Mouse (Mus musculus) limb, embryonic 15.5 days (tissue): Measurements from ENCODE around the gene Cartpt. TPM values are rescaled to one million over a fixed set of nuclear protein-coding genes. Genes with fewer than 3 reads are reported as not detected.
"Not testable (repeated sequence)": the region's sequence is repeated elsewhere in the genome, so short reads cannot be mapped to it uniquely, and the experiment has no call there.

Experiments used
- ATAC-seq: fragments of 200-750 bp; cut with Nextera tagmentation; 2 replicates; pipeline ENCODE4 v1.8.0; 2017; ENCODE audit warnings: low read depth, moderate TSS enrichment; ENCODE audit not compliant: insufficient number of reproducible peaks, low FRiP score, low TSS enrichment
- H3K27ac ChIP-seq: fragments of 300-500 bp; sonication (generic); 2 replicates; pipeline ENCODE4 v1.5.1; 2015; ENCODE audit warnings: moderate library complexity, mild to moderate bottlenecking, inconsistent platforms
- H3K27me3 ChIP-seq: fragments of 300-500 bp; sonication (generic); 2 replicates; pipeline ENCODE4 v1.6.1; 2015; ENCODE audit warnings: inconsistent platforms
- H3K36me3 ChIP-seq: fragments of 300-500 bp; sonication (generic); 2 replicates; pipeline ENCODE4 v1.6.1; 2015; ENCODE audit warnings: inconsistent platforms
- H3K4me1 ChIP-seq: fragments of 300-500 bp; sonication (generic); 2 replicates; pipeline ENCODE4 v1.6.1; 2015; ENCODE audit warnings: inconsistent platforms
- H3K4me2 ChIP-seq: fragments of 300-500 bp; sonication (generic); 2 replicates; pipeline ENCODE4 v1.6.1; 2015; ENCODE audit warnings: mild to moderate bottlenecking, inconsistent platforms
- H3K4me3 ChIP-seq: fragments of 300-500 bp; sonication (generic); 2 replicates; pipeline ENCODE4 v1.5.1; 2015; ENCODE audit warnings: mild to moderate bottlenecking, inconsistent platforms
- H3K9ac ChIP-seq: fragments of 300-500 bp; sonication (generic); 2 replicates; pipeline ENCODE4 v1.6.1; 2015; ENCODE audit warnings: inconsistent platforms
- H3K9me3 ChIP-seq: fragments of 300-500 bp; sonication (generic); 2 replicates; pipeline ENCODE4 v1.6.1; 2016; ENCODE audit warnings: inconsistent platforms
- WGBS: fragments of 180-500 bp; shearing (Covaris S2); methylation state at CpG from one replicate; pipeline ENCODE4 v1.1.7; 2015; 5-methylcytosine and 5-hydroxymethylcytosine counted together
- polyA plus RNA-seq: library from polyadenylated mRNA; unstranded; fragments of >200 nt; fragmentation: Nextera tagmentation; extraction: Ambion mirVana; gene quantifications from 2 replicates; pipeline ENCODE4 v1.2.1, GENCODE M21; 2015

The Cartpt gene
- polyA plus RNA-seq, 1 experiment from 2014 or later: 0.24 TPM

GRCm38 (mm10) chr13:99899670-99900556 is 978 bp downstream of the Cartpt start:
- Histone ChIP-seq H3K9me3 (no peaks in the 10 kb centered on the region), H3K4me3 (peak overlapping the region; percentile 19), H3K27ac (no peak overlapping the region), H3K4me2 (peak overlapping the region; percentile 32; the same call in 1 of the 2 replicates), H3K4me1 (peaks cover 12% of the 10 kb centered on the region), H3K9ac (no peak overlapping the region), H3K36me3 (no peaks in the 10 kb centered on the region), H3K27me3 (peaks cover 39% of the 10 kb centered on the region)
- no peak for ATAC-seq
- 8% methylated on average over 38 of the region's 38 CpGs for WGBS

DNA sequence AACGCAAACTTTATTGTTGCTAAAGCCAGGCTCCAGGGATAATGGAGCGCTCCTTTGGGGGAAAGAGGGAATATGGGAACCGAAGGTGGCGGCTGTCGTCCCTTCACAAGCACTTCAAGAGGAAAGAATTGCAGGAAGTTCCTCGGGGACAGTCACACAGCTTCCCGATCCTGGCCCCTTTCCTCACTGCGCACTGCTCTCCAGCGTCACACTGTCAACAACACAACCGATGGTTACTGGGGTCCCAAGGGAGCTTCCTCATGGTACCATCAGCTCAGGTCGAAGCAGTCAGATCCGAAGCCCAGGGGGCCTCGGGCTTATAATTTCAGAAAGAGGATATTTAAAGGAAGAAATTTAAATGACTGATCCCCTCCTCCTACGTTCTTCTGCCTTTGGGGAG is 2.1 kb downstream of the Cartpt start:
- Histone ChIP-seq H3K27me3 (peaks cover 39% of the 10 kb centered on the region), H3K36me3 (no peaks in the 10 kb centered on the region), H3K9ac (no peak overlapping the region), H3K4me1 (peaks cover 12% of the 10 kb centered on the region), H3K4me3 (no peak overlapping the region), H3K4me2 (no peak overlapping the region), H3K27ac (no peak overlapping the region), H3K9me3 (no peaks in the 10 kb centered on the region)
- ATAC-seq: no peak
- WGBS: 28% methylated on average over 14 of the region's 14 CpGs

DNA sequence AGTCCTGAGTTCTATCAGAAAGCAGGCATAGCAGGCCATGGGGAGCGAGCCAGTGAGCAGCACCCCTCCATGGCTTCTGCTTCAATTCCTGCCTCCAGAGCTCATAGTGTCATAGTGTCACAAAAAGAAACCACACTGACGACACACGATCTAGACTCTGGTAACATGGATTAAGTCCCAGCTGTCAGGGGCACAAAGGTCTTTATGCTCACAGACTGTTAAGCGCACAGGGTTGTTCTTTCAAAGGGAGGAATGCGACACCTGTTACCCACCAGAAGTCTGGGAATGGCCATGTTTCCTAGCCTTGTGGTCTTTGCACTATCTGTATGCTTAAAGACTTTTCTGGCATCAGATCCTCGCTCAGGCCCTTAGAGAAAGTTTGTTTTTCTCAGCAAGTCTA is 15.3 kb downstream of the Cartpt start:
- ATAC-seq: no peak
- H3K9me3 ChIP-seq: no peaks in the 10 kb centered on the region
- WGBS: 66% methylated on average over 6 of the region's 6 CpGs

DNA sequence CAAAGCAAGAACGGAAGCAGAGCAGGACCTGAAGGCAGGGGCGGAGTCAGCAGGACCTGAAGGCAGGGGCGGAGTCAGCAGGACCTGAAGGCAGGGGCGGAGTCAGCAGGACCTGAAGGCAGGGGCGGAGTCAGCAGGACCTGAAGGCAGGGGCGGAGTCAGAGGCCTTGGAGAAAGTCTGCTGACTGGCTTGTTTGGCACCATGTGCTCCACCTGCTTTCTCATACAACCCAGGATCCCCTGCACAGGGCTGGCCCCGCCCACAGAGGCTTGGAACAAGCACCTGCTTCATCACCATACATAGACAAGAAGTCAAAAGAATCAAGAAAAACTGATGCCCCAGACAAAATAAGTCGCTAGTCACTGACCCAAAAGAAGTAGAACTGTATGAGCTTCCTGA is 19.1 kb downstream of the Cartpt start:
- not testable (repeated sequence) for H3K4me1 ChIP-seq, H3K4me3 ChIP-seq, H3K9me3 ChIP-seq, H3K4me2 ChIP-seq, ATAC-seq, H3K27ac ChIP-seq, H3K9ac ChIP-seq, H3K27me3 ChIP-seq, H3K36me3 ChIP-seq
- WGBS: 72% methylated on average over 8 of the region's 8 CpGs

More for the DNA sequence above, 15.3 kb downstream of the Cartpt start:
- Histone ChIP-seq H3K4me3 (no peak overlapping the region), H3K27me3 (no peaks in the 10 kb centered on the region), H3K9ac (no peak overlapping the region), H3K4me1 (no peaks in the 10 kb centered on the region), H3K4me2 (no peak overlapping the region), H3K36me3 (no peaks in the 10 kb centered on the region), H3K27ac (no peak overlapping the region)

GRCm38 (mm10) chr13:99879696-99880095 is 21.2 kb downstream of the Cartpt start:
- no peak for ATAC-seq
- no peaks in the 10 kb centered on the region for H3K27me3 ChIP-seq

DNA sequence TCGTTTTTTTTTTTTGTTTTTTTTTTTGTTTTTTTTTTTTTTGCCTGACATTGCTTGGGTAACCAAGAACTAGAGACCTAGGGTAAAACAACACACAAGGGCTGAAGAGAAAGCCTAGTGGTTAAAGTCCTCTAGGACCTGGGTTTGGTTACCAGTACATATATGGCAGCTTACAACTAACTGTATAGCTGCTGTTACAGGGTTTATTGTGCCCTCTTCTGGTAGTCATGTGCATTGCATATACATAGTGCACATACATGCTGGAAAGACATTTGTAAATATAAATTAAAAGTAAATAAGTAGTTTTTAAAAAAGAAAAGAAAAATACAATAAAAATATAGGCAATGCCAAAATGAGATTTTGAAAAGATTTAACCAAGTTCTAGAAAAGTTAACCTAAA is 28.8 kb downstream of the Cartpt start:
- Histone ChIP-seq H3K4me2 (no peak overlapping the region), H3K36me3 (no peaks in the 10 kb centered on the region), H3K9ac (no peak overlapping the region), H3K27ac (no peak overlapping the region), H3K27me3 (no peaks in the 10 kb centered on the region), H3K9me3 (no peaks in the 10 kb centered on the region), H3K4me1 (no peaks in the 10 kb centered on the region), H3K4me3 (no peak overlapping the region)
- ATAC-seq: no peak
- 65% methylated on average over 1 of the region's 1 CpGs for WGBS

More at GRCm38 (mm10) chr13:99879696-99880095, 21.2 kb downstream of the Cartpt start:
- H3K36me3 ChIP-seq: no peaks in the 10 kb centered on the region
- no peak overlapping the region for H3K4me2 ChIP-seq
- no peaks in the 10 kb centered on the region for H3K9me3 ChIP-seq
- no peaks in the 10 kb centered on the region for H3K4me1 ChIP-seq
- no peak overlapping the region for H3K9ac ChIP-seq
- WGBS: 74% methylated on average over 10 of the region's 10 CpGs
- H3K27ac ChIP-seq: no peak overlapping the region
- H3K4me3 ChIP-seq: no peak overlapping the region

- no peak for ATAC-seq
- WGBS: 85% methylated on average over 6 of the region's 6 CpGs
- Histone ChIP-seq H3K27me3 (no peaks in the 10 kb centered on the region), H3K4me2 (no peak overlapping the region), H3K27ac (no peak overlapping the region), H3K36me3 (no peaks in the 10 kb centered on the region), H3K4me1 (no peaks in the 10 kb centered on the region), H3K9me3 (no peaks in the 10 kb centered on the region), H3K9ac (no peak overlapping the region), H3K4me3 (no peak overlapping the region)
Measured at GRCm38 (mm10) chr13:99868438-99868837, 32.5 kb downstream of the Cartpt start.

GRCm38 (mm10) chr13:99864331-99864730 is 36.6 kb downstream of the Cartpt start:
- Histone ChIP-seq H3K36me3 (no peaks in the 10 kb centered on the region), H3K4me3 (no peak overlapping the region), H3K27me3 (no peaks in the 10 kb centered on the region), H3K4me2 (no peak overlapping the region), H3K27ac (no peak overlapping the region), H3K9ac (no peak overlapping the region), H3K9me3 (no peaks in the 10 kb centered on the region), H3K4me1 (no peaks in the 10 kb centered on the region)
- no peak for ATAC-seq
- 82% methylated on average over 5 of the region's 5 CpGs for WGBS

DNA sequence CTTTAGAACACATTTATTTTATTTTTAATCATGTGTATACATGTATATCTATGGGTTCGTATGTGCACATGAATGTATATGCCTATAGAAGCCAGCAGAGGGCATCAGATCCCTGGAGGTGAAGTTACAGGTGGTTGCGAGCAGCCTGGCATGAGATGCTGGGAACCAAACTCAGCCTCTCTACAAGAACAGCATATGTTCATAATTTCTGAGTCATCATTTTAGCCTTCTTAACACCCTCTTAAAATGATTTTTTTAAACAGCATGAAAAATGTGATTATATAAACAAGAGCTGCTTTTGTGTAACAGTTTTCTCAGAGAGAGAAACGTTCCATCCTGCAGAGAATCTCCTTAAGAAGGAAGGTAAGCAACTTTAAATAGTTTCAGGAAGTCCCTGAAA is 40.2 kb downstream of the Cartpt start:
- Histone ChIP-seq H3K27me3 (no peaks in the 10 kb centered on the region), H3K27ac (no peak overlapping the region), H3K4me1 (no peaks in the 10 kb centered on the region), H3K9ac (no peak overlapping the region), H3K9me3 (no peaks in the 10 kb centered on the region), H3K4me3 (no peak overlapping the region), H3K4me2 (no peak overlapping the region), H3K36me3 (no peaks in the 10 kb centered on the region)
- no peak for ATAC-seq
- 91% methylated on average over 3 of the region's 3 CpGs for WGBS

- no peaks in the 10 kb centered on the region for H3K4me1 ChIP-seq
- no peaks in the 10 kb centered on the region for H3K27me3 ChIP-seq
- 8% methylated on average over 1 of the region's 1 CpGs for WGBS
- H3K9ac ChIP-seq: no peak overlapping the region
- H3K9me3 ChIP-seq: no peaks in the 10 kb centered on the region
- no peak overlapping the region for H3K4me3 ChIP-seq
- H3K27ac ChIP-seq: no peak overlapping the region
- H3K36me3 ChIP-seq: no peaks in the 10 kb centered on the region
- no peak for ATAC-seq
- no peak overlapping the region for H3K4me2 ChIP-seq
Measured at GRCm38 (mm10) chr13:99859082-99859481, 41.8 kb downstream of the Cartpt start.

- Histone ChIP-seq H3K27ac (no peak overlapping the region), H3K4me3 (no peak overlapping the region), H3K27me3 (no peaks in the 10 kb centered on the region), H3K9me3 (no peaks in the 10 kb centered on the region), H3K36me3 (no peaks in the 10 kb centered on the region), H3K4me1 (no peaks in the 10 kb centered on the region), H3K9ac (no peak overlapping the region), H3K4me2 (no peak overlapping the region)
- 66% methylated on average over 2 of the region's 2 CpGs for WGBS
- no peak for ATAC-seq
Measured at GRCm38 (mm10) chr13:99857879-99858278, 43.0 kb downstream of the Cartpt start.

GRCm38 (mm10) chr13:99857336-99857735 is 43.6 kb downstream of the Cartpt start:
- no peaks in the 10 kb centered on the region for H3K4me1 ChIP-seq
- 81% methylated on average over 9 of the region's 9 CpGs for WGBS
- no peak for ATAC-seq
- H3K9ac ChIP-seq: no peak overlapping the region
- no peak overlapping the region for H3K4me2 ChIP-seq
- H3K27ac ChIP-seq: no peak overlapping the region
- no peaks in the 10 kb centered on the region for H3K27me3 ChIP-seq
- no peaks in the 10 kb centered on the region for H3K9me3 ChIP-seq
- H3K4me3 ChIP-seq: no peak overlapping the region
- no peaks in the 10 kb centered on the region for H3K36me3 ChIP-seq
